Mouse (Mus musculus): ENCODE results near the gene Irf4.

DNA sequence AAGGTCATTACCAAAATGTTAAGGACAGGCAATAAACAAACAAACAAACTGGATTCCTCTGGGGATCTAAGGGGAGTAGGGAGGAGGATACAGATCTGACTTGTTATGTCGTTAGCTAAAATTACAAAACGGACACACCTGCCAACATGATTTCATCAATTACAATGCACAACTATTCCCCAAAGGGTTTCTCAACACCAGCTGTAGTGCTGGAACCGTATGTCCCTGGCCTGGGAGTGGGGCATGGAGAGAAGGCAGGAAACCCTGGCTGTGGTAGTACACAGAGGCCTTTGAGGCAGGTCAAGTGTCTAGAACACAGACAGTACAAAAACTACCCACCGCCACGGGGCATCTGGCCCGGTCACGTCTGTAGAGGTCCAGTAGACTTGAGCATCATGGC is 60.2 kb downstream of the Irf4 start:
- TF ChIP-seq GATA1 (IDR thresholded peaks at IDR 0.05; ENCODE audit: borderline replicate concordance, low read length), result no peak
- TF ChIP-seq FLI1 (IDR thresholded peaks at IDR 0.05; ENCODE audit: low read length), result no peak

Measured in megakaryocyte, embryonic 14.5 days (primary cell).